Mouse (Mus musculus) midbrain, embryonic 10.5 days (tissue): Measurements from ENCODE around the gene Cish. TPM values are rescaled to one million over a fixed set of nuclear protein-coding genes. Genes with fewer than 3 reads are reported as not detected.

Experiments
- DNase-seq: peaks from one replicate; pipeline ENCODE4 v3.0.0-alpha.2; 2017; ENCODE audit warnings: low spot score
- H3K27ac ChIP-seq: fragments of 300-500 bp; sonication (generic); replicated peaks from 2 replicates; pipeline ENCODE4 v1.5.1; 2016; ENCODE audit warnings: mild to moderate bottlenecking
- H3K27me3 ChIP-seq: fragments of 300-500 bp; sonication (generic); 2 replicates; pipeline ENCODE4 v1.6.1; 2016; ENCODE audit warnings: low read depth, mild to moderate bottlenecking; ENCODE audit not compliant: poor library complexity, severe bottlenecking
- H3K36me3 ChIP-seq: fragments of 300-500 bp; sonication (generic); 2 replicates; pipeline ENCODE4 v1.6.1; 2016; ENCODE audit warnings: mild to moderate bottlenecking, moderate library complexity
- H3K4me1 ChIP-seq: fragments of 300-500 bp; sonication (generic); 2 replicates; pipeline ENCODE4 v1.6.1; 2016
- H3K4me3 ChIP-seq: fragments of 300-500 bp; sonication (generic); 2 replicates; pipeline ENCODE4 v1.5.1; 2016; ENCODE audit warnings: mild to moderate bottlenecking, moderate library complexity
- H3K9me3 ChIP-seq: fragments of 300-500 bp; sonication (generic); replicated peaks from 2 replicates; pipeline ENCODE4 v1.6.1; 2016; ENCODE audit warnings: mild to moderate bottlenecking
- WGBS: fragments of 180-500 bp; shearing (Covaris S2); methylation state at CpG from one replicate; pipeline ENCODE4 v1.1.7; 2016; 5-methylcytosine and 5-hydroxymethylcytosine counted together
- polyA plus RNA-seq: library from polyadenylated mRNA; unstranded; fragments of >200 nt; fragmentation: Nextera tagmentation; extraction: Ambion mirVana; gene quantifications from 2 replicates; pipeline ENCODE4 v1.2.1, GENCODE M21; 2016

Gene Cish
- polyA plus RNA-seq, 1 experiment from 2014 or later, result 7.3 TPM

- 84% methylated on average over 4 of the region's 4 CpGs for WGBS
- no peak for DNase-seq
- H3K4me3 ChIP-seq, result peak overlapping the region; percentile 76; the same call in 1 of the 2 replicates
- no peaks in the 10 kb centered on the region for H3K9me3 ChIP-seq
- H3K36me3 ChIP-seq, result peaks cover 4% of the 10 kb centered on the region
- H3K4me1 ChIP-seq, result peaks cover 27% of the 10 kb centered on the region
- H3K27me3 ChIP-seq, result peaks cover 39% of the 10 kb centered on the region
- no peak overlapping the region for H3K27ac ChIP-seq
Measured at GRCm38 (mm10) chr9:107295616-107296015, 210 bp upstream of the Cish start.

GRCm38 (mm10) chr9:107296041-107296440, 215 bp downstream of the Cish start:
- WGBS, result 8% methylated on average over 14 of the region's 14 CpGs
- H3K36me3 ChIP-seq, result peaks cover 8% of the 10 kb centered on the region
- H3K27me3 ChIP-seq, result peaks cover 38% of the 10 kb centered on the region
- peak overlapping the region; percentile 76 for H3K4me3 ChIP-seq
- no peak for DNase-seq
- peak overlapping the region; percentile 87 for H3K27ac ChIP-seq
- H3K4me1 ChIP-seq, result peaks cover 27% of the 10 kb centered on the region
- H3K9me3 ChIP-seq, result no peaks in the 10 kb centered on the region

- Histone ChIP-seq H3K36me3 (peaks cover 13% of the 10 kb centered on the region), H3K4me1 (peaks cover 27% of the 10 kb centered on the region)
Measured at GRCm38 (mm10) chr9:107296501-107296965, 707 bp downstream of the Cish start.

GRCm38 (mm10) chr9:107297059-107297458, 1.2 kb downstream of the Cish start:
- no peak for DNase-seq
- peak overlapping the region; percentile 87 for H3K27ac ChIP-seq
- peaks cover 18% of the 10 kb centered on the region for H3K36me3 ChIP-seq
- peaks cover 27% of the 10 kb centered on the region for H3K4me1 ChIP-seq
- H3K9me3 ChIP-seq, result no peaks in the 10 kb centered on the region
- 17% methylated on average over 16 of the region's 16 CpGs for WGBS
- peak overlapping the region; percentile 76 for H3K4me3 ChIP-seq
- H3K27me3 ChIP-seq, result peaks cover 38% of the 10 kb centered on the region

More at GRCm38 (mm10) chr9:107296501-107296965, 707 bp downstream of the Cish start:
- Histone ChIP-seq H3K27me3 (peaks cover 38% of the 10 kb centered on the region), H3K9me3 (no peaks in the 10 kb centered on the region), H3K4me3 (peak overlapping the region; percentile 76), H3K27ac (peak overlapping the region; percentile 87)
- WGBS, result 2% methylated on average over 31 of the region's 31 CpGs
- DNase-seq, result peak; percentile 91

- Histone ChIP-seq H3K4me3 (peak overlapping the region; percentile 76), H3K27ac (no peak overlapping the region), H3K36me3 (peaks cover 20% of the 10 kb centered on the region), H3K27me3 (peaks cover 32% of the 10 kb centered on the region), H3K9me3 (no peaks in the 10 kb centered on the region), H3K4me1 (peaks cover 27% of the 10 kb centered on the region)
- 93% methylated on average over 4 of the region's 4 CpGs for WGBS
- DNase-seq, result no peak
Measured at GRCm38 (mm10) chr9:107297658-107298057, 1.8 kb downstream of the Cish start.

GRCm38 (mm10) chr9:107298059-107298780, 2.4 kb downstream of the Cish start:
- no peak overlapping the region for H3K27ac ChIP-seq
- H3K27me3 ChIP-seq, result peaks cover 29% of the 10 kb centered on the region
- H3K9me3 ChIP-seq, result no peaks in the 10 kb centered on the region
- DNase-seq, result no peak
- H3K4me1 ChIP-seq, result peaks cover 27% of the 10 kb centered on the region
- WGBS, result 86% methylated on average over 8 of the region's 8 CpGs
- peaks cover 20% of the 10 kb centered on the region for H3K36me3 ChIP-seq
- peak overlapping the region; percentile 76 for H3K4me3 ChIP-seq

GRCm38 (mm10) chr9:107298876-107299275, 3.0 kb downstream of the Cish start:
- Histone ChIP-seq H3K27me3 (peaks cover 29% of the 10 kb centered on the region), H3K4me1 (peaks cover 27% of the 10 kb centered on the region), H3K36me3 (peaks cover 20% of the 10 kb centered on the region), H3K9me3 (no peaks in the 10 kb centered on the region), H3K4me3 (no peak overlapping the region), H3K27ac (no peak overlapping the region)
- 89% methylated on average over 6 of the region's 6 CpGs for WGBS
- DNase-seq, result no peak

GRCm38 (mm10) chr9:107299783-107300182, 4.0 kb downstream of the Cish start:
- H3K36me3 ChIP-seq, result peaks cover 20% of the 10 kb centered on the region
- H3K4me1 ChIP-seq, result peaks cover 27% of the 10 kb centered on the region
- WGBS, result 93% methylated on average over 7 of the region's 7 CpGs
- DNase-seq, result no peak
- H3K4me3 ChIP-seq, result no peak overlapping the region
- no peaks in the 10 kb centered on the region for H3K9me3 ChIP-seq
- peaks cover 25% of the 10 kb centered on the region for H3K27me3 ChIP-seq
- no peak overlapping the region for H3K27ac ChIP-seq

GRCm38 (mm10) chr9:107300224-107300973, 4.6 kb downstream of the Cish start:
- Histone ChIP-seq H3K9me3 (no peaks in the 10 kb centered on the region), H3K27ac (no peak overlapping the region), H3K27me3 (peaks cover 20% of the 10 kb centered on the region), H3K36me3 (peaks cover 20% of the 10 kb centered on the region), H3K4me1 (peaks cover 27% of the 10 kb centered on the region), H3K4me3 (no peak overlapping the region)
- DNase-seq, result no peak
- WGBS, result 93% methylated on average over 30 of the region's 30 CpGs

GRCm38 (mm10) chr9:107301554-107302331, 5.9 kb downstream of the Cish start:
- H3K27me3 ChIP-seq, result peaks cover 15% of the 10 kb centered on the region
- H3K4me3 ChIP-seq, result no peak overlapping the region
- H3K4me1 ChIP-seq, result peaks cover 16% of the 10 kb centered on the region
- no peaks in the 10 kb centered on the region for H3K9me3 ChIP-seq
- H3K36me3 ChIP-seq, result peaks cover 20% of the 10 kb centered on the region
- no peak for DNase-seq
- H3K27ac ChIP-seq, result no peak overlapping the region
- 88% methylated on average over 17 of the region's 17 CpGs for WGBS

GRCm38 (mm10) chr9:107302592-107302991, 6.8 kb downstream of the Cish start:
- DNase-seq, result no peak
- H3K4me1 ChIP-seq, result peaks cover 8% of the 10 kb centered on the region
- WGBS, result 76% methylated on average over 7 of the region's 7 CpGs
- peaks cover 10% of the 10 kb centered on the region for H3K27me3 ChIP-seq
- no peaks in the 10 kb centered on the region for H3K9me3 ChIP-seq
- peaks cover 20% of the 10 kb centered on the region for H3K36me3 ChIP-seq
- H3K4me3 ChIP-seq, result no peak overlapping the region
- H3K27ac ChIP-seq, result no peak overlapping the region

- H3K27ac ChIP-seq, result no peak overlapping the region
- peaks cover under 1% of the 10 kb centered on the region for H3K4me1 ChIP-seq
- 84% methylated on average over 9 of the region's 9 CpGs for WGBS
- H3K27me3 ChIP-seq, result peaks cover 3% of the 10 kb centered on the region; the same call in 1 of the 2 replicates
- no peak for DNase-seq
- H3K36me3 ChIP-seq, result peaks cover 20% of the 10 kb centered on the region
- H3K4me3 ChIP-seq, result no peak overlapping the region
- H3K9me3 ChIP-seq, result no peaks in the 10 kb centered on the region
Measured at GRCm38 (mm10) chr9:107303121-107303820, 7.4 kb downstream of the Cish start.
